Mouse (Mus musculus) midbrain, embryonic 10.5 days (tissue): ENCODE measurements at regions not wholly inside any gene's neighbourhood (a gene's known extent, or its start where the extent isn't known, plus 50 kb on each side); places are given as distances from the start of the nearest gene placed in this dataset.
"Not testable (repeated sequence)": the region's sequence is repeated elsewhere in the genome, so short reads cannot be mapped to it uniquely, and the experiment has no call there.

Experiments
- DNase-seq: peaks from one replicate; pipeline ENCODE4 v3.0.0-alpha.2; 2017; ENCODE audit warnings: low spot score
- H3K27ac ChIP-seq: fragments of 300-500 bp; sonication (generic); replicated peaks from 2 replicates; pipeline ENCODE4 v1.5.1; 2016; ENCODE audit warnings: mild to moderate bottlenecking
- H3K27me3 ChIP-seq: fragments of 300-500 bp; sonication (generic); 2 replicates; pipeline ENCODE4 v1.6.1; 2016; ENCODE audit warnings: low read depth, mild to moderate bottlenecking; ENCODE audit not compliant: poor library complexity, severe bottlenecking
- H3K36me3 ChIP-seq: fragments of 300-500 bp; sonication (generic); 2 replicates; pipeline ENCODE4 v1.6.1; 2016; ENCODE audit warnings: mild to moderate bottlenecking, moderate library complexity
- H3K4me1 ChIP-seq: fragments of 300-500 bp; sonication (generic); 2 replicates; pipeline ENCODE4 v1.6.1; 2016
- H3K4me3 ChIP-seq: fragments of 300-500 bp; sonication (generic); 2 replicates; pipeline ENCODE4 v1.5.1; 2016; ENCODE audit warnings: mild to moderate bottlenecking, moderate library complexity
- H3K9me3 ChIP-seq: fragments of 300-500 bp; sonication (generic); replicated peaks from 2 replicates; pipeline ENCODE4 v1.6.1; 2016; ENCODE audit warnings: mild to moderate bottlenecking
- WGBS: fragments of 180-500 bp; shearing (Covaris S2); methylation state at CpG from one replicate; pipeline ENCODE4 v1.1.7; 2016; 5-methylcytosine and 5-hydroxymethylcytosine counted together

DNA sequence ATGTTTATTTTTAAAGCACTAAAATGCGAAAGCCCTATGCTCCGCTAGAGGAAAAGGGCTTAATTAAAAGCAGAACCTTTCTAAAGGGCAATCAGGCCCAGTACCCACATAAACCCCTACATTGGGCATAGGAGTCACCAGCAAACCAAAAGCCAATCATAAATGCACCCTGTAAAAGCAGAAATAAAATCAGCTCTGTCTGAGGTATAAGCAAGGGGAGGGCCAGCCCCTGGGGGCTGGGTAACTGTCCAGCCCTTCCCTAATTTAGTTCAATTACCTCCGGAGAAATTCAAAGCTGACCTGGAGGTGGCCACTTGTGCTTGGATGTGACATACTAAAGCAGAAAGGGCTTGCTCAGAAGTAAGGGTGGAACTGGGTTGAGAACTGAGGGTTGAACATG, 479.4 kb upstream of the Sall1 start:
- no peaks in the 10 kb centered on the region for H3K27me3 ChIP-seq
- no peaks in the 10 kb centered on the region for H3K4me1 ChIP-seq
- no peak for DNase-seq
- H3K27ac ChIP-seq = no peak overlapping the region
- H3K36me3 ChIP-seq = no peaks in the 10 kb centered on the region
- no peaks in the 10 kb centered on the region for H3K9me3 ChIP-seq
- H3K4me3 ChIP-seq = no peak overlapping the region
- WGBS = 75% methylated on average over 3 of the region's 3 CpGs

DNA sequence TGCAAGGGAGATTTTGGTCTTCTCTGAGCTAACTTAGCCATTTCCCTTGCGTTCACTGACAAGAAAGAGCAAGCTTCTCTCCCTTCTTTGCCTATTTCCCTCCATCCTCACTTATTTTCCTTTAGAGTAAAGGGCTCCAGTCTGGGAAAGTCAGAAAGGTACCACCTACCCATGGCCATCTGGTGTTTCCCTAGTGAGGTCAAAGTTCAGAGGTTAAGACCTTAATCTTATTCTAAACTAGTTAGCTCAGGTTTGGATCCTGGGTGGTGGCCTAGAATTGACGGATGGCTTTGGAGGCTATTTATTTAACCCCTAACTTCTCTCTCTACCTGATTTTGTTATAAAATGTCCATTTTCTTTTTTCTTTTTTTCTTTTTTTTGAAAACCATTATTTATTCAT, 472.6 kb upstream of the Sall1 start:
- no peak for DNase-seq
- Histone ChIP-seq H3K27me3 (no peaks in the 10 kb centered on the region), H3K27ac (peak overlapping the region; percentile 28; the same call in 1 of the 2 replicates), H3K9me3 (no peaks in the 10 kb centered on the region), H3K4me3 (no peak overlapping the region), H3K4me1 (peaks cover 26% of the 10 kb centered on the region), H3K36me3 (no peaks in the 10 kb centered on the region)
- WGBS = 20% methylated on average over 2 of the region's 2 CpGs

DNA sequence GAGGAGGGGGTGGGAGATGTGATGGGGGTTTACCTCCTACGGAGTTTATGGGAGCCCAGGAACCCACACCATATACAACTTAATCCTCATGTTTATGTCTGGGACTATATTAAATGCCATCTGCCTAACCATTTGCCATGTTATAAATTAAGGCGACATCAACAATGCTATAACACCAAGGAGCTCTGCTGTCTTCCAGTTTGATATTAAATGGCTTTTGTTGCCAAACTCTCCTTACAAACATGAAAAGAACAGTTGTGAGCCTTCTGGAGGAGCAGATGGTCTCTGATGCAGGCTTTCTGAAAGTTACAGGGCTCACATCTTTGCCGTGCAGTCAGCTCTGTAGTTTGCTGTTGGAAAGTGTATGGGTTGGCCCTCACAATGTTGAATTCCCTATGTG, 470.3 kb upstream of the Sall1 start:
- Histone ChIP-seq H3K27me3 (no peaks in the 10 kb centered on the region), H3K9me3 (no peaks in the 10 kb centered on the region), H3K4me1 (peaks cover 26% of the 10 kb centered on the region), H3K36me3 (no peaks in the 10 kb centered on the region), H3K4me3 (no peak overlapping the region), H3K27ac (no peak overlapping the region)
- DNase-seq = no peak
- WGBS = 95% methylated on average over 3 of the region's 3 CpGs

DNA sequence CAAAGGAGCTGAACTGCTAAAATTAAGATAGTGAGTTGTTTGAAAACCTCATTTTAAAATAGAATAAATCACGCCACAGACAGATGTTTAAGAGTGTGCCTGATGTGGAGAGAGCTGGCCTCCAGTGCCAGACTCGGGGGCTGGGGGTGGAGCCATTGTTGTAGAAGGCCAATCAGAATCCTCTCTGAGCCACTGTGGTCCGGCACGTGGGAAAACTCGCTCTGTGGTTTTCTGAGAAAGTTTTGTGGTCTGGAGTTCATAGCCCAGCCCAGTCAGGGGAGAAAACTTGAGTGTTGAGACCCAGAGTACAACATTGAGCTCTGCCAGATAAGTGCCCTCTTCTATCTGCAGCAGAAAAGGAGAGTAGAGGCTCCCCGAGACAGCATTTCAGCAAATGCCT, 463.7 kb upstream of the Sall1 start:
- no peak overlapping the region for H3K4me3 ChIP-seq
- no peak for DNase-seq
- no peak overlapping the region for H3K27ac ChIP-seq
- H3K4me1 ChIP-seq = no peaks in the 10 kb centered on the region
- H3K36me3 ChIP-seq = no peaks in the 10 kb centered on the region
- 64% methylated on average over 6 of the region's 6 CpGs for WGBS
- no peaks in the 10 kb centered on the region; the same call in 1 of the 2 replicates for H3K27me3 ChIP-seq
- no peaks in the 10 kb centered on the region for H3K9me3 ChIP-seq

DNA sequence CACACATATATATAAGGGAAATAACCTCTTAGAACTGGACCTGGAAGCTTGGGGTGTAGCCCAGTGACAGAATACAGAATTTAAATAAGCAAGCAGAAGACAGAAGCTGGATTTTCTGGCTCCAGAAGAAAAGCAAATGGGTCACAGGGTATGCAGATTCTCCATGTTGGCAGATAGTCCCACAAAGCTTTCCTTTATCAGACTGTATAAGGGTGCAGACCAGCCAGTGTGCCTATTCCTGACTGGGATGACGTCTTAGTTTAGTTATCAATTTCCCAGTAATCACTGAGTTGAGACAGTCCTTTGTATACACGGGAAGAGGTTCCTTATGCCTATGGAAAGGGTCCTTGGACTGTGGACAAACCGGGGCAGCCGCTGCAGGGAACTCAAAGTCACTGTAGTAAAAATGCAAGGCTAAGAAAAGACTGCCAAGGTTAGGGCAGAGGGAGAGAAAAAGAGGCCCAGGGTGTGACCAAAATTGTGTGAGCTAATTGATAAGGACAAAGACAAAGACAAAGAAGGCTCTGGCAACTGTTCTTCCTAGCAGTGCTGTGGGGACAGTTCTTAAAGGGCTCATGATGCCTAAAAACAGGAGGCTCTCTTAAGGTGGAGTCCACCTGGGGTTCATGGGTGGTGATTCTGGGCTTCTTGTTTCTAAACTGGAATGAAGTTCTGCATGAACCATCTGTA, 459.7 kb upstream of the Sall1 start:
- Histone ChIP-seq H3K36me3 (no peaks in the 10 kb centered on the region), H3K9me3 (no peaks in the 10 kb centered on the region), H3K4me3 (no peak overlapping the region), H3K27ac (no peak overlapping the region), H3K27me3 (no peaks in the 10 kb centered on the region; the same call in 1 of the 2 replicates), H3K4me1 (no peaks in the 10 kb centered on the region)
- 79% methylated on average over 4 of the region's 4 CpGs for WGBS
- no peak for DNase-seq

DNA sequence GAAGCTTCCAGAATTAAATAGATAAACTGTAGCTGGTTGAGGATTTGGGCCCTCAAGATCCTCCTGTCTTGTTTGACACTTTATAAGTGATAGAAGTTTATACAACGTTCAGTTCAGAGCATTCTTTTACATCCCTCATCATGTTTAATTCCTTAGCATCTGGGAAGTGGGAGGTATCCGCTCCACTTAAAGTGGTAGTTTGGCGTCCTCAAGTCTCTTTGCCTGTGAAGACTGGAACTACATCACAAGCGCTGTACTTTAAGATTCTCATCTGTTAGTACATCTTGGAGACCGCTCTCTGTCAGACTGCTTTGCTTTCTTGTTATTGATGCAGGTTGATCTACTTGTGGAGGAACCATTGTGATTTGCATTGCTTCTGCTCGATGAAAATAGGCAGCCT, 459.1 kb upstream of the Sall1 start:
- H3K27ac ChIP-seq = no peak overlapping the region
- 96% methylated on average over 6 of the region's 6 CpGs for whole genome bisulfite sequencing
- no peaks in the 10 kb centered on the region; the same call in 1 of the 2 replicates for H3K27me3 ChIP-seq
- H3K4me1 ChIP-seq = peaks cover 3% of the 10 kb centered on the region
- no peaks in the 10 kb centered on the region for H3K36me3 ChIP-seq
- H3K4me3 ChIP-seq = no peak overlapping the region
- no peaks in the 10 kb centered on the region for H3K9me3 ChIP-seq
- no peak for DNase-seq

DNA sequence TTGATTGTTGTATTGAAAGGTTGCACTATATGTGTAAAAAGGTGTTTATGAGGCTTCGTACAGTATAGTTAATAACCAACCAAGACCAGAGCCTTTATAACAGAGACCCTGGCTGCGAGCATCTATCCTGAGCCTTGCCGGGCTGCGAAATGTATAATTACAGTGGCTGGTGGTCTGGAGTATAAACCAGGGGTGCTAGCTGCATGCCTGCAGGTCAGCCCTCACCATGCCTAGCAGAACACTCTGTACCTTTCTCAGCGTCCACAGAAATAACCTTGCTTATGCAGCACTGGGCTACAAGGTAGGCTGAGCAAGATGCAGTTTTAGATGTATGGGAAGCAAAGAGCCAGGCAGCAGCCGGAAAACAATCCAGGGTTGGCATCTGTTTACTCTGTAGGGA, 457.8 kb upstream of the Sall1 start:
- Histone ChIP-seq H3K27me3 (no peaks in the 10 kb centered on the region; the same call in 1 of the 2 replicates), H3K36me3 (no peaks in the 10 kb centered on the region), H3K27ac (no peak overlapping the region), H3K4me3 (no peak overlapping the region), H3K4me1 (peaks cover 7% of the 10 kb centered on the region), H3K9me3 (no peaks in the 10 kb centered on the region)
- 92% methylated on average over 6 of the region's 6 CpGs for WGBS
- no peak for DNase-seq

DNA sequence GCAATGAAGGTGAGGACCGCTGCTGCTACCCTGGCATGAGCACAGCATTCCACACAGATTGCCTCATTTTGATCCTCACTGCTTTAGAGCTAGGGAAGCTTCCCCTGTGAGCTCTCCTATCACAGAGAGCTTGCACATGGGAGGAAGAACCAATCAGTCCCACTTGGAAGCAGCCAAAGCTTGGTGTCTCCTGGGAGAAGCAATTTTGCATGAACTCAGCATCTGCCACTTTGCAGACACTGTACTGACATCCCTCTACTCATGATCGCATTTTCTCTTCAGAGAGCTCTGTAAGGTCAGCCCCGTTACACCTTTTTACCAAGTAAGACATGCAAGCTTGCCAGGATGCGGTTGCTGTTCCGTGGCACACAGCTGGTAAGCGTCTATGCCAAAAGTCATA, 455.9 kb upstream of the Sall1 start:
- Histone ChIP-seq H3K36me3 (no peaks in the 10 kb centered on the region), H3K27me3 (no peaks in the 10 kb centered on the region), H3K9me3 (no peaks in the 10 kb centered on the region), H3K27ac (no peak overlapping the region), H3K4me1 (peaks cover 7% of the 10 kb centered on the region), H3K4me3 (no peak overlapping the region)
- WGBS = 93% methylated on average over 6 of the region's 6 CpGs
- no peak for DNase-seq

DNA sequence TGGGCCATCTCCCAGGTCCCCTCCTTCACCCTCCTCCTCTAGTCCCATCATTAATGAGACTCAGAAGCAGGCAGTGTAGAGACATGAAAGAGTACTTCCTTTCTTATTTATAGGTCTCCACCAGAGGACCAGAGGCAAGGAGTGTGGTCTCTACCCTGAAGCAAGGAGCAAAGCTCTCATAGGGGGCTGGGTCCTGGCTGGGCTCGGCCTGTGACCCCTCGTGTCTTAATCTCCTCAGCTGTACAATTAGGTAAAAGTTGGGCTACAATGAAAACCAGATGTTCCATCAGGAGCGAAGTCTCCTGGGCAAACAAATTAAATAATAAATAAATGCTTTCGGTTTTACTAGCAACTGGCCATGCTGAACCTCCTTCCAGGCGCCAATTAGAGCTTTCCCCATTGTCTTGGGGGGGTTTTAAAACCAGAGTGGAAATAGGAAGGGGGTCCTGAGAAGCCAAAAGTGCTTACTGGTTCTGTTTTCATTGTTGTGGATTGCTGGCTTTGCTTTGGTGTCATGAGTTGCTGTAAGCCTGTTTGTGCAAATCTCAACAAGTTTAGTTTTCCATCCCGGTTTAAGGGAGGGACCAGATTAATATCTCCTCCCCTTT, 454.2 kb upstream of the Sall1 start:
- DNase-seq = no peak
- Histone ChIP-seq H3K27ac (no peak overlapping the region), H3K27me3 (no peaks in the 10 kb centered on the region), H3K36me3 (no peaks in the 10 kb centered on the region), H3K4me1 (peaks cover 7% of the 10 kb centered on the region), H3K4me3 (no peak overlapping the region), H3K9me3 (no peaks in the 10 kb centered on the region)
- WGBS = 53% methylated on average over 6 of the region's 6 CpGs

DNA sequence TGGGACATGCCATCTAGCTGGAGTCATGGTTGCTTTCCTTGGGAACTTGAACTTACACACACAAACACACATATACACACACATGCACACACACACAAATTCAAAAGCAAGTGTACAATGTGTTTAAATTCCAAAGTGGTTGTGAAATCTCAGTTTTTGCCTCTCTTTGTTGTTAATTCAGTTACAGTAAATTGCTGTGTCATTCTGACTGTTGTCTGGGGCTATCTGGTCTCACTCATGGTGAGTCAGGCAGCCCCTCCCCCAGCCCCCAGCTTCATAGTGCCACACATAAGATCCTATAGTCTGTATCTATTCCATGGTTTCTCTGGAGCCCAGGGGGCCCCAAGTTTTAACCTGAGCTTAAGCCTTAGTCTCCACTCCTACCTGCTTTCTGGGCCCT, 448.4 kb upstream of the Sall1 start:
- Histone ChIP-seq H3K4me1 (no peaks in the 10 kb centered on the region), H3K27me3 (no peaks in the 10 kb centered on the region), H3K9me3 (no peaks in the 10 kb centered on the region), H3K27ac (no peak overlapping the region), H3K36me3 (no peaks in the 10 kb centered on the region), H3K4me3 (no peak overlapping the region)
- no peak for DNase-seq

DNA sequence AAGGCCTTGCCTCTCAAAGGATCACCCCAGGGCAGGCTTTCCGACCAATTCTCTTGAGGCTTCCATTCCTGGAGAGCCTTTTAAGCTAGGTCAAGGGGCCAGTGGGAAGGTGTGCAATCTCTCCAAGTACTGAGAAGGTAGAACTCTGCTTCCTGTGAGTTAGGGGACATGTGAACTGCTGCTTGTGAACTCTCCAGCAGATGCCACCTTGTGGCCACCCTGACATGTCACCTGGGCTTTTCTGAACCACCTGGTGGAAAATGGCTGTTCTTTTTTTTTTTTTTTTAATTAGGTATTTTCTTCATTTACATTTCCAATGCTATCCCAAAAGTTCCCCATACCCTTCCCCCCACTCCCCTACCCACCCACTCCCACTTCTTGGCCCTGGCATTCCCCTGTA, 438.5 kb upstream of the Sall1 start:
- not testable (repeated sequence) for H3K4me1 ChIP-seq, DNase-seq, H3K27ac ChIP-seq, H3K4me3 ChIP-seq, H3K27me3 ChIP-seq, H3K36me3 ChIP-seq, H3K9me3 ChIP-seq
- 64% methylated on average over 1 of the region's 1 CpGs for WGBS

DNA sequence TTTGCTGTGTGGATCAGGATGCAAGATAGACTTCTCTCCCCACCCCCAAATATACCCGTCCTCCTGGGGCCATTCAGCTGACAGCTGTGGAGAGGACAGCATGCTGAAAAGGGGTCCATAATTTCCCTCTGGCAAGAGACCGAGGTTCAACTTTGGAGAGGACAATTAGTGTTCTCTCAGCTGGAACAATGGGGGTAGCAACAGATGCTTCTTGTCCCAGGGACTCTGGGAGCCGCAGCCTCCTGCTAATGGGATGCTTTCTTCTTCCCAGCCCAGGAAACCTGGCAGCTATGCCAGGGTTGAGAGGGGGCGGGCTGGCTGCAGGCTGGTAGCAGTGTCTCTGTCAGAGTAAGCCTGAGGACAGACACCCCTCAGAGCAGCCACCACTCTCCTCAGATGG, 433.0 kb upstream of the Sall1 start:
- no peak overlapping the region for H3K27ac ChIP-seq
- no peaks in the 10 kb centered on the region for H3K36me3 ChIP-seq
- H3K27me3 ChIP-seq = no peaks in the 10 kb centered on the region
- peaks cover 6% of the 10 kb centered on the region; the same call in 1 of the 2 replicates for H3K4me1 ChIP-seq
- no peaks in the 10 kb centered on the region for H3K9me3 ChIP-seq
- DNase-seq = no peak
- no peak overlapping the region for H3K4me3 ChIP-seq
- 55% methylated on average over 4 of the region's 4 CpGs for WGBS

DNA sequence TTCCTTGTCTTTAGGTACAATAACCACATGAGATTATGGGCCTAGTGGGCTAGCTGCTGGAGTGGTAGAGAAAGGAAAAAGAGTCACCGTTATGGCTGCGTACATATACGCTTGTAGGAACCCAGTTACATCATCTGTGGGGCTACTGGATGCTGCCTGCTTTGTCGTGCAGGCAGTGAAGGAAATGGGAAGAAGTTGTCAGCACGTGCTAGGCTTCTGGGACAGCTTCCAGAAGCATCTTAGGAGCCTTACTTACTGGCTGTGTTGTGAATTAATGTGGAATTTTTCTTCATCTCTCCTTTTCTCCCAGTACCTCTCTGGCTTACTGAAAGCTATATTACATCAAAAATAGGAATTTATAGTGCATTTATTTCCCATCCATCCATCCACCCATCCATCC, 427.2 kb upstream of the Sall1 start:
- WGBS = 89% methylated on average over 5 of the region's 5 CpGs

More for the DNA sequence above, 427.2 kb upstream of the Sall1 start:
- Histone ChIP-seq H3K4me1 (no peaks in the 10 kb centered on the region), H3K36me3 (no peaks in the 10 kb centered on the region), H3K27me3 (no peaks in the 10 kb centered on the region), H3K9me3 (no peaks in the 10 kb centered on the region), H3K27ac (no peak overlapping the region), H3K4me3 (no peak overlapping the region)
- no peak for DNase-seq
